Mouse (Mus musculus): ENCODE data around the gene Arhgef26. TPM values are rescaled to one million over a fixed set of nuclear protein-coding genes. Genes with fewer than 3 reads are reported as not detected.

The Arhgef26 gene
- under 1 TPM; 0.60 to 0.64 TPM for total RNA-seq (2023)

DNA sequence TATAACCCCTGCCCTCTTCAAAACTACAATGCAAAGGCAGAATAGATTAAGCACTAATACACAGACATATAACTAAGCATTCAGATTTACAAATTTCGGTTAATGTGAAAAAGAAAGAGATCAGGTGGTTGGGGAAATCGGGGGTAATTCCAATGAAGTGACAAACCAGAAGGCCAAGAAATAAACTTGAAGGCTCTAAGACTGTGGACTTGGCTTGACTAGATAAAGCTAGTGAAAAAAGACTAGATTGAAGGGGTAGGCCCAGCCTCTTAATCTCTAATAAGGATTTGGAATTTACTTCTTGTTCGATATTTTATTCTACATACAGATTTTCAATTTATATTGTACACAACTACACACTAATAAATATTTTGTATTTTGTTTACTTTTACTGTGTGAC lies at the start of gene Arhgef26:
Gene Arhgef26 (plus strand): TSS at position 301 of the 400 bp plus-strand sequence.

GRCm38 (mm10) chr3:62506488-62507205 lies 168.5 kb downstream of the Arhgef26 start, which contains the start of gene Dhx36:
Gene Dhx36 (minus strand): TSS chr3:62507004.

Other genes with a start within 250 kb of the Arhgef26 start
- gene Dhx36, start 168.7 kb downstream of the Arhgef26 start, total RNA-seq (2023), result 10 to 100 TPM; 22.5 to 24.7 TPM